Mouse (Mus musculus): ENCODE results near the gene E130114P18Rik.

Gene E130114P18Rik

DNA sequence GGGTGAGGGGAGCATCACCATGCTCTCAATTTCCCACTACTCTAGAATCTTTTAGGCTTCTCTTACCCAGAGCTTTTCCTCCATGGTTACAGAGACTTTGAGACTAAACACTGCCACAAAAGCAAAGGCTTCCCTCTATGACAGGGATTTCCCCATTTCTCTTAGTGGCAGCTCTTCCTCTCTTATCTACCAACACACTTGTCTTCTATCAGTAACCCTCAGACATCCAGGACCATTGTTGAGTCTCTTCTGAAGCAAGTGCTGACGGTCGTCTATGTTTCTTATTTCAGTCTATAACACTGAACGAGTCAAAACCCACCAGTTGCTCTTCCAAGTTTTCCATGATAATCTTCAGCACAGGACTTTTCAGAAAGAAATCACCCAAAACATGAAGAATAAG lies 137.5 kb downstream of the E130114P18Rik start:
- DNase-seq: no peak

- no peak for DNase-seq
These were observed 141.3 kb downstream of the E130114P18Rik start for GRCm38 (mm10) chr4:97636569-97636968.

DNA sequence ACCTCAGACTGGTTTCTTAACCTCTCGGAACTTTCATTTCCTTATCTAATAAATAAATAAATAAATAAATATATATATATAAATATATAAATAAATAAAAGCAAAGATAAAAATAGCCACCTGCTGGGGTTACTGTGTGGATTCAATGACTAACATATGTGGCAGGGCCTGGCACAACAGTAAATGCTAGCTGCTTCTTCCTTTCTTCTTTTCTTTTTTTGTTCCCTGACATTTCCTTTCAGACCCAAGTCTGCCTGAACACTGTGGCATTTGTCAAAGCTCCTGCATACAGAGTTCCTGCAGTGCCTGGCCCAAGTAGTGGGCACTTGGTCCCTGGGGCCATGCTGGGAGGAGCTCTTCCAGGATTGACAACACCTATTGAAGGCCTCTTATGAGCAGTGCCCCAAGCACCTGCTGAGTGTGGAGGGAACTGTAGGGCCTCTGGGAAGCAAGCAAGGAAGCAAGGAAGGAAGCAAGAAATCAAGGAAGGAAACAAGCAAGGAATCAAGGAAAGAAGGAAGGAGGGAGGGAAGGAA lies 142.1 kb downstream of the E130114P18Rik start:
- DNase-seq: no peak

GRCm38 (mm10) chr4:97635296-97635755 lies 142.6 kb downstream of the E130114P18Rik start:
- DNase-seq: no peak

- no peak for DNase-seq
These were observed 148.8 kb downstream of the E130114P18Rik start for GRCm38 (mm10) chr4:97628881-97629605.

- DNase-seq: no peak
These were observed 151.7 kb downstream of the E130114P18Rik start for GRCm38 (mm10) chr4:97626002-97626720.

DNA sequence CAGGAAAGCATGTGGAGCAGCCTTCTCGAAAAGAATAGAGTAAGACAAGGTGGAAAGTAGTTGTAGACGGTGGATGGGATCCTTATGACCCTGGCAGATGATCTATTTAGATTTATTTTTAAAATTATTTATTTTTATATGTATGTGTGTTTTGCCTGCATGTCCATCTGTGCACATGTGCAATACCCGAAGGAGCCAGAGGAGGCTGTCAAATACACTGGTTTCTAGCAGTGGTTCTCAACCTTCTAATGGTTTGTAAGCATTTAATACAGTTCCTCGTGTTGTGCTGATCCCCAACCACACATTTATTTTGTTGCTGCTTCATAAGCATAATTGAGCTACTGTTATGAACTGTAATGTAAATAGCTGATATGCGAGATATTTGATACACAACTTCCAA lies 154.7 kb downstream of the E130114P18Rik start:
- DNase-seq: no peak

DNA sequence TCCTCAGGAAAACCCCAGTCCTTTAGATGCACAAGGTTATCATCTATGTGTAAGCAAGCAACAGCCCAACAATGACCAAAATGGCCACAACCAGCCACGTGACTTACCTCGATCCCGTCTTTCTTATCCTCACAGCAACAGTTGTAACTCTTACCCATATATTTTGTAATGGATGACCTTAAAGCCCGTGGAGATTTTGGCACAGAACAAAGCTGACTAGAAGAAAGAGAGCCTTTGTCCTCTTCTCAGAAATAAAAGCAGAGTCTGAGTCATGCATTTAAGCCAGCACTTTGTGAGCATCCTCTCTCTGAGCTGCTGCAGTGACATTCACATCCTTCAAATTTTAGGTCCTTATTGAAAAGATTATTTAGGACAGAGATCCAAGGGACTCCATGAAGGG lies 156.1 kb downstream of the E130114P18Rik start:
- DNase-seq: no peak

DNA sequence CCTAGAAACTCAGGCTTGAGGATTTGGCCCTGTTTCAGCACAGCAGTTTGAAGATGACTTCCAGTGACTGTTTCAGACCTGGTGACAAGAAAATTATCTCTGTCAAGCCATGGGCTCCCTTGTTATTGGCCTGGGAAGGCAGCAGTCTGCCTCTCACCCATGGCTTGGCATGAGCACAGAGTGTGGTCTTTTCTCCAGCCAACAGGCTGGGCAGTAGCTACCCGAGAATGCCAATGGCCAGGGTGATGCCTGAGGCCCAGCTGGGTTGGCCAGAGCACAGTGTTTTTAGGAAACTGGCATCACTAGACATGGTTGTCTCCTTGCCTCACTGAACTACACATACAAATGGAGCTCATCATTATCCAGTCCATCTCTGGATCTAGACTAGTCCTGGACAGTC lies 157.5 kb downstream of the E130114P18Rik start:
- DNase-seq: no peak

GRCm38 (mm10) chr4:97618668-97619373 lies 159.1 kb downstream of the E130114P18Rik start:
- peak; percentile 28 for DNase-seq

DNA sequence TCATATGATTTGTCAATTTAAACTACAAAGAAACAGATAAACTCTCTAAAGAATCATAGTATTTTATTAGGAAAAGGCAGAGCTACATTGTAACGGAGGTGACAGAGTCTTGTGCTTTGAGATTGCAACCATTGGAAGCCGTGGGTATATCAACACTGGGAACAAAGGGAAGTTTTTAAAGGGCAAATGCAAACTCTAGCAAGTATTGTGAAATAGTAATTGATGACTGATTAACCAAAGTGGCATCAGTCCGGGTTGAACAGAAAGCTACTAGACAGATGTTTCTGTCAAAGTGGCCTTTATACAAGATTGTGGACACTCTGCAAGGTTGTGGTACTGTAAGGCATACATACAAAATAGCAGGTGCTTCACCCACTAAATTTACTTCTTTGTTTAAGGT lies 162.8 kb downstream of the E130114P18Rik start:
- no peak for DNase-seq

- peak; percentile 55 for DNase-seq
These were observed 166.5 kb downstream of the E130114P18Rik start for GRCm38 (mm10) chr4:97611251-97611847.

DNA sequence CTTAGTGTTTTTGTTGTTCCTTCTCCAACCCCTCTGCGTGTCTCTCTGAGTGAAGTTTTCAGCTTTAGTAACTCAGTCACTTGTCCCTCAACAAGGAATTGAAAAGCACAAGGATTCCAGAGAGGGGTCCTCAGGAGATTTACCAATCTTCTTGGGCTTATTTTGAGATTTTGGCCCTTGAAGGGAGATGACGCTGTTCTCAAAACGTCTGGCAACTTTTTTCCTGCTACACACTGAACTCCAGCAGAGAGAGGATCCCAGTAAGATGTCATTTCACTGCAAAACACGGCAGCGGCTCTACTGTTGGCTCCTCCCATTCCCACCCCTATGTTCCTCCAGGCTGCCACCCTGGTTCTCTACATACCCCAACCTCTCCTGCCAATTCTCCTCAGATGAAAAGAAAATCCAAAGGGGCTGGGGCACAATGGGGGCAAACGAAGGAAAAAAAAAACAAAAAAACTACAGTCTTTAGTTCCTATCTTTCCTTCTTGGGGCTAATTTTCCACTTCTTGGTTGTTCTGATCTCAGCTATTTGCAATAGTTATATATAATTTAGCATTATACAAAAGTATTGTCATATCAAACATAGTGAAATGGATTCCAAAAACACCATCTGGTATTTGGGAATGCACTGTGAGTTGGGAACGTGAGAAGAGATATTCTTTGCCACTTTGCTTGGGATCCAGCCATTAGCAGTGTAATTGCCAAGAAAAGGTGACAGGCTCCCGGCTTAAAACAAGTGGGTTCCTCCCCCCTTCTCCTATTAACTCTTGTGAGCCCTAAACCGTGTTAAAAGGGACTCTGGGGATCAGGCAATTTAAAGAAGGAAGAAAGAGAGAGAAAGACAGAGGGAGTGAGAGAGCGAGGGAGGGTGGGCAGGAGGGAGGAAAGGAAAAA lies 167.8 kb downstream of the E130114P18Rik start:
- DNase-seq: peak; percentile 26

- no peak for DNase-seq
These were observed 168.5 kb downstream of the E130114P18Rik start for GRCm38 (mm10) chr4:97609329-97609728.

- DNase-seq: no peak
These were observed 169.2 kb downstream of the E130114P18Rik start for GRCm38 (mm10) chr4:97608728-97609127.

DNA sequence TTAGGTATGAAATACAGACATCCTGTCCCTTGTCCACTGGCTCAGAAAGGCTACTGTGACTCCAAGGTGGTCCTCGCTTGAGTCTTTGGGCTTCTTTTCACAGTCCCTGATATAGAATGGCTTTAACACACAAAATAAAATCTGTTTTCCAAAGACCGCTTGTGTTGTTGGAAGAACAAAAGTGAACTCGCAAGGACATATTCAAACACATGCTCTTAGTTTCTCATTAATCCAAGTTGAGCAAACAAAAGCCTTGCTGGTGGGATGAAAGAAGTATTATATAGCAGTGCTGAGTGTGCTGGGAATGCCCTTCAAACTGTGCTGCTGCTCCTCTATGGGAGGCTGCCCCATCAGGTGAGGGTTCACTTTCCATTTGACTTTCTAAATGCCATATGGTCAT lies 169.7 kb downstream of the E130114P18Rik start:
- DNase-seq: no peak

DNA sequence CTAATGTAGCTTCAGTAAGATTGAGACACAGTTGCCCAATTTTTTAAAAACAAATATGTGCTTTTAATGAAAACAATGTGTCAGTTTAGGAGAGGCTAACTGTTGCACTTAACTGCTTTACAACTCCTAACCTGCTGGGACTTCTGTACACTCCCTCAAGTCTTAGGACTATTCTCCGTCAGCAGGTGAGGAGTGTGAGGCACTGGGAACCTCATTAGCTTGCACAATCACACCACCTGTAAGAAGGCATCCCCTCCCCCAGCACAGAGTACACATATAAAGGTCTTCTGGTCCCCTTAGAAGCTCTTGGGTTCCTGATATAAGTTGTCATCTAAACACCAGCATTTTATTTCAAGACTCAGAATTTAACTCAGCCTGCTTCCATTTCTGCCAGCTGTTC lies 170.7 kb downstream of the E130114P18Rik start:
- DNase-seq: no peak

DNA sequence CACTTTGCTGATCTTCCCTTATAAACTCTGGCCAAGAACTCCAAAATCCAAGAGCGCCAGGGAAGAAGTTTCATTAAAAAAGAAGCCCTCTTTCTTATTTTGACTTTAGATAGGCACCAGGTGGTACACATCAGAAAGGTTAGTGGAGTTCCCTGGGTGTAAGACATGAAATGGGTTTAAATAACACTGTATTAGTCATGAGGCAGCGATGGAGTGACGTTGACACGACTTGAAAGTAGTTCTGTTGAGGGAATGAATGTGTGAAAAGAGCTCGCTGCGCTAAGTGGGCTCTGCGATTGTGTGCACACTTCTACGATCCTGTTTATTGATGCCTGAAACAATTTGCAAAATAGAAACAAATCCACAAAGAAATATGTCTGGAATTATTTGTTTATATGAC lies 171.4 kb downstream of the E130114P18Rik start:
- no peak for DNase-seq

- no peak for DNase-seq
These were observed 175.3 kb downstream of the E130114P18Rik start for GRCm38 (mm10) chr4:97602579-97602978.

DNA sequence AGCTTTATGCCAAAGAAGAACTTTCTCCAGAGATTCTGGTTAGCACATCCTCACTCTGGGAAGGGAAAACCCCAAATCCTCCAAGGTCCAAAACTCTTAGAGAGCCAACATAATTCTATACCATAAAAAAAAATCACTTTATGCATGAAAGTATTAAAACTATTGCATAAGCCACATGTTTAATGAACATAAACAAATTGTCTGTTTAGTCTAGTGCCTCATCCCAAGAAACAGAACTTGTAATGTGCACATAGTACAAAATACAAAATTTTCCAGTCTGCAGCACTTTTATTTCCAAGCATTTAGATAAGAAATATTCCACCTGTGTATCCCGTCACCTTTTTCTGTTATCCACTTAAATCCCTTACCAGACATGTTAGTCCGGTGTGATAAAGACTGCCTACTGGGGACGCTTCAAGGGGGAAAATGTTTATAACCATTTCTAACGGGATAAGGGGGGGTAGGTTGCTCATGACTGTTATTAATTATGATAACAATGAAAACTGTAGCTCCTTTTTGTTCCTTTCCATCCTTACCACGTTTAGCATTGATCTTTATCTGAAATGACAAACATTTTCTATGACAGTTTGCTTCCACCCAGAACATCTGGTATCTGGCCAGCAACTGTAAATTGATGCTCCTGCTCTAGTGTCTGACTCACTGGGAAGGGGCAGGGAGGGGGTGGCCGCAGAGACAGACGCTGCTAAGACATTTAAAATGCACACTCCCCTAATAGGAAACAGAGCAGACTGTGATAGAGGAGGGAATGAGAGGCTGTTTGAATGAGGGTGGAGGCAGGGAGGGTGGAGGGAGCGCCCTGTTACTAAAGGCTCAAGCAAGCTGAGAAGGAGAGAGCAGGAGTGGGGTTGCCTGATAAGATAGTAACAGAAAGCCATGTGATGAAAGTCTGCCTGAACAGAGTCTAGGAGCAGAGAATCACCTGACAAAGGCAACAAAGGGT lies 176.7 kb downstream of the E130114P18Rik start:
- DNase-seq: no peak

GRCm38 (mm10) chr4:97597443-97597842 lies 180.4 kb downstream of the E130114P18Rik start:
- no peak for DNase-seq

All from cerebellum, adult 11-12 months (tissue).